Mouse (Mus musculus): ENCODE measurements around the gene Galp.
"Not testable (repeated sequence)": the region's sequence is repeated elsewhere in the genome, so short reads cannot be mapped to it uniquely, and the experiment has no call there.

Gene Galp

DNA sequence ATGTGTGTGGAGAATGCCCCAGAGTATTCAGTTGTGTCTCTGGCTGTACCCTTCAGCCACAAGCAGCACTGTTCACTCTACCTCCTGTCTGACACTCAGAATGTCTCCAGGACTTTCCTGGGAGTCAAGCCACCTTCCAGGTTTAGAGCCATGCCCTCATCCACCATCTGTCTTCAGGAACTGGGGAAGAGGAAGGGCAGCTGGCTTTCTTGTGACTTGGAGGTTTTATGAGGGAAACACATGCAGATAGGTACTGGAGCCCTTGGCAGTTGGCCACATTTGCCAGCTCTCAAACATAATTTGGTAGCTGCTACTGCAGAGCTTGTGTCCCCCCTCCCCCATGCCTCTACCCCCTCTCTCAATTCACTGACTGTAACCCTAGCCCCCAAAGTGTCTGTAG, 17.9 kb upstream of the Galp start:
- no peak for DNase-seq (ENCODE audit: low spot score)

DNA sequence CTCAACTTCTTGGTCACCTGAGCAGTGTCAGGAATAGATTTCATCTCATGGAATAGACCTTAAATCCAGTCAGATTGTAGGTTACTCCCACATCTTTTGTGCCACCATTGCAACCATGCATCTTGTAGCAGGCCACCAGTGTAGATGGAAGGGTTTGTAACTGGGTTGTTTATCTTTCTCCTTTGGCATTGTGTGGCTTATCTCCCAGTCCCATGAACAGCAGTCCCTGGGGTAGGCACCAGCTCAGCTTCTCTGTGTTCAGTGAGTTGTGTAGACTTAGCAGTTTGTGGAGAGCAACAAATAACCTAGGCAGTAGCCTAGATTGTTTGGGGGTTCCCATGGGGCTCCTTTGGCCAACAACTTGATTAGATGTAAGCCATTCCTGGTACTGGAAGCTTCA, 14.0 kb upstream of the Galp start:
- DNase-seq (ENCODE audit: low spot score): no peak

- no peak for DNase-seq (ENCODE audit: low spot score)
These were observed 13.1 kb upstream of the Galp start for GRCm38 (mm10) chr7:6183802-6184201.

DNA sequence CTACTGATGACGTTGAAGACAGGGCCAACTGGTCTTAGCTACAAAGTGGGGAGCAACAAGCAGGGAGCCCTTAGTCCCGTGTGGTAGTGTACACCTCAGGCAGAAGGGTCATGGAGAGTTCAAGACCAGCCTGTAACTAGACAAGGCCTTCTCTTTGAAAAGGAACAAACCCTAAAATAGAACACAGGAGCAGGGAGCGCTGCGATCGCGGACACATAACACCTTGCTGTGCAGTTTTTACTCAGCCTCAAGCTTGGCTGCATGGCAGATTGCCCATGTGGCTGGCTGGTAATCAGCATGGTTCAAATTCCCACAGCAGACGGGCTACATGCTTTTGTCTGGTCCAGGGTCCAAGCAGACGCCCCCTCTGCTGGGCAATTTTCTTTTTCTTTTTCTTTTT, 12.4 kb upstream of the Galp start:
- DNase-seq (ENCODE audit: low spot score): no peak

- no peak for DNase-seq (ENCODE audit: low spot score)
These were observed 11.5 kb upstream of the Galp start for GRCm38 (mm10) chr7:6185391-6185790.

DNA sequence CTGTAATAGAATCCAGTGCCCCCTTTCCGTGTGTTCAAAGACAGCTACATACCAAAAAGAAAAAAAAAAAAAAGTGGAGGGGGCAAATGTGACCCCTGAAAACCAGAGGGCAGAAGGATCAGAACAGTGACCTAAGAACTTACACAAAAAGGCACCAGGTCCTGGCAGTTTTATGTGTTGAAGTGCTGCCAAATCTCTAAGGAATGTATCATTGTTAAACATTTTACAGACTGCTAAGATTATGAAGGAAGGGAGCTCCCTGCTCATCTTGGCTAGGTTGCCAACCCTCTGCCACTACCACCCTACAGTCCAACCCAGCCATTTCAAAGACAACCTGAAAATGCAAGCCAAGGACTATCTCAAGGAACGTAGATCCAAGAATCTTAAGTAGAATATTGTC, 10.7 kb upstream of the Galp start:
- no peak for DNase-seq (ENCODE audit: low spot score)

DNA sequence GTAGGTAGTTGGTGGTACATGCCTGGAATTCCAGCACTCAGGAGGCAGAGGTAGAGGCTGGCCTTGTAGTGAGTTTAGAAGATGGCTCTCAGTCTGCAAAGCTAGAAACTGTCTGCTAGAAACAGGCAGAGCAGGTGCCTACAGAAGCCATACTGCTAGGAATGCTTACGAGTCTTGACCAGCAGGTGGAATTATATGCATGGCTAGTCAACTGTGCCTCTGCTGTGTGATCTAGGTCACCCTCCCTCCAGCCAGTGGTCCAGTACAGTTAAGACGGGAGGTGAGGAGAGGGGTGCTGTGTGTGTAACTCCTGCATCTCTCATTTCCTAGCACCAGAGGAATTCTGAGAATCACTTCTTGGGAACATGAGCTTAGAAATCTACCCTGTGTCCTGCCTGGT, 10.1 kb upstream of the Galp start:
- DNase-seq (ENCODE audit: low spot score): no peak

DNA sequence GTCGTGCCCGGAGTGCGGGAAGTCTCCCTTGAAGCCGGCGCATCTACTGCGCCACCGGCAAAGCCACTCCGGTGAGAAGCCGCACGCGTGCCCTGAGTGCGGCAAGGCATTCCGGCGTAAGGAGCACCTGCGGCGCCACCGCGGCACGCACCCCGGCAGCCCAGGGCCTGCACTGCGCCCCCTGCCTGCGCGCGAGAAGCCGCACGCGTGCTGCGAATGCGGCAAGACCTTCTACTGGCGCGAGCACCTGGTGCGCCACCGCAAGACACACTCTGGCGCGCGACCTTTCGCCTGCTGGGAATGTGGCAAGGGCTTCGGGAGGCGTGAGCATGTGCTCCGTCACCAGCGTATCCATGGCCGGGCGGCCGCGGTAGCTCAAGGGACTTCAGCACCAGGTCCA, 7.3 kb upstream of the Galp start:
- DNase-seq (ENCODE audit: low spot score): no peak

DNA sequence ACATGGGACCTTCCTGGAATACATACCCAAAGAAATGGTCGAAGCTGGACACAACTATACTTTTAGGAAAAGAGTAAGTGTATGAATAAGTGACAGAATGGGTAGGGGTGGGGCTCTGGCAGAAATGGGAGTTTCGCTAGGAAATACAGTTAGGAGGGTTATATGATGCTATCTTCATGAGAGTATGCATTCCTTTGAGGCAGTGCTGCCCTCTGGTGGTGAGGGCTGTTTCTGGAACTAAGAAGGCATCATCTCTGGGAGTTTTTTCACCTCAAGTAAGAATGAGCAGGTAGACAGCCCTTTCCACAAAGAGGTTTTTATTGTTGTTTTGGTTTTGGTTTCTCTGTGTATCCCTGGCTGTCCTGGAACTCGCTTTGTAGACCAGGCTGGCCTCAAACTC, 5.5 kb upstream of the Galp start:
- no peak for DNase-seq (ENCODE audit: low spot score)

DNA sequence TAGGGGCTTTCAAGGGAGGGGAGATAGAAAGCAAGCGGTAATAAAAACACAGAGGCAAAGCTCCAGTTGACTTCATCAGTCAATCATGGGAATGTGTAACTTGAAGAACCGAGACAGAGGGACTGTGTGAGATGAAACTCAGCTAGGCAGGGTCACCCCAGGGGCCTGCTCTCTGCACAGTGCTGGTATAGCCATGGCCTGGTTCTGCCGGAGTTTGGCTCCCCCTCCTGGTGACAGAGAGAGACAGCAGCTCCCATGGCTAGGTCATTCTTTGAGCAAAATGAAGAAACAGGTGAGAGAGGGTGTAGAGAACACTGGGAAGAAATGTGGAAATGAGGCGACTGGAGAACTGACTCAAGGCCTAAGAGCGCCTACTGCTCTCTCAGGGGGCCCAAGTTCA, 2.8 kb upstream of the Galp start:
- DNase-seq (ENCODE audit: low spot score): no peak

GRCm38 (mm10) chr7:6195777-6196176, 1.1 kb upstream of the Galp start:
- DNase-seq (ENCODE audit: low spot score): no peak

GRCm38 (mm10) chr7:6204200-6204599, 7.3 kb downstream of the Galp start:
- no peak for DNase-seq (ENCODE audit: low spot score)

- no peak for DNase-seq (ENCODE audit: low spot score)
These were observed 16.3 kb downstream of the Galp start for GRCm38 (mm10) chr7:6213144-6213543.

DNA sequence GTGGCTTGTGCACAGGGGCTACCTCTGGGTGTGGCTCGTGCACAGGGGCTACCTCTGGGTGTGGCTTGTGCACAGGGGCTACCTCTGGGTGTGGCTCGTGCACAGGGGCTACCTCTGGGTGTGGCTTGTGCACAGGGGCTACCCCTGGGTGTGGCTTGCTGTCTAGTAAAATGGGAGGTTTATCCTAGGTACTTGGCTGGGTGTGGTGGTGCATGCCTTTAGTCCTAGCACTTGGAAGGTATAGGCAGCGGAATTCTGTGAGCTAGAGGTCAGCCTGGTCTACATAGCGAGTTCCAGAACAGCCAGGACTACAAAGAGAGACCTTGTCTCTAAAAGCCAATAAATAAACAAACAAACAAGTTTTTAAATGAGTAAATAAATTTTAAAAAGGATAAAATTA, 17.8 kb downstream of the Galp start:
- not testable (repeated sequence) for DNase-seq (ENCODE audit: low spot score)

DNA sequence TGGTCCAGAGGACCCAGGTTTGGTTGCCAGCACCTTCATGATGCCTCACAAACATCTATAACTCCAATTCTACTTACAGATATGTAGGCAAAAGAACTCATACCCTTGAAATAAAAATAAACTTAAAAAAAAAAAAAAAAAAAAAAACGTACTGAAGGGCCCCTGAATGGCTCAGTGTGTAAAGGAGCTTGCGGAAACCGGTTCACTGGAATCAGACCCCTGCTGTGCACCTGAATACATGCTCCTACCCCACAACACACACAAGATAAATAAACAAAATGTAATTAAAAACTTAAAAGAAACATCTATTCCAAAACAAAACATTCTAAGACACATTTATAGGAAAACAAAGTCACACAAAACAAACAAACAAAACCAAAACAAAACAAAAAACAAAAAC, 23.3 kb downstream of the Galp start:
- no peak for DNase-seq (ENCODE audit: low spot score)

GRCm38 (mm10) chr7:6221978-6222377, 25.1 kb downstream of the Galp start, which contains the start of gene Zscan5b:
Gene Zscan5b (plus strand): TSS chr7:6222278.
- no peak for DNase-seq (ENCODE audit: low spot score)

DNA sequence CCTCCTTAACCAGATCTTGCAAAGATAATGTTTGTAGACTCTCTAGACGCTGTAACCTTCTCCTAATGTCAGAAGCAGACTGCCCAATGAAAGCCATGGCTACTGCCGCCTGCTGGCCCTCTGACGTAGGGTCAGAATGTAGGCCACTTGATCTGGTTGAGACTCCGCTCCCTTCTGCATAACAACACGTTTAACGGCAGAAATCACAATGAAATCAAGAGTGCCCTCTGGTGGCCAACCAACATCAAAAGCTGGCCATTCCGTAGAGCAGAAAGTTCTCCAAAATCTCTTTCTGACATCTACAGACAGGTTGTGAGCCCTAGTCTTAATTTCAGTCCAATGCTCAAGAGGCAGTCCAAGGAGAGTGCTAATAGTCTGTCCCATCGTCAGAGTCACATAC, 31.6 kb downstream of the Galp start:
- peak; percentile 3 for DNase-seq (ENCODE audit: low spot score)

GRCm38 (mm10) chr7:6239787-6240186, 42.9 kb downstream of the Galp start:
- DNase-seq (ENCODE audit: low spot score): no peak

- DNase-seq (ENCODE audit: low spot score): peak; percentile 4
These were observed 44.0 kb downstream of the Galp start for GRCm38 (mm10) chr7:6240841-6241425.

DNA sequence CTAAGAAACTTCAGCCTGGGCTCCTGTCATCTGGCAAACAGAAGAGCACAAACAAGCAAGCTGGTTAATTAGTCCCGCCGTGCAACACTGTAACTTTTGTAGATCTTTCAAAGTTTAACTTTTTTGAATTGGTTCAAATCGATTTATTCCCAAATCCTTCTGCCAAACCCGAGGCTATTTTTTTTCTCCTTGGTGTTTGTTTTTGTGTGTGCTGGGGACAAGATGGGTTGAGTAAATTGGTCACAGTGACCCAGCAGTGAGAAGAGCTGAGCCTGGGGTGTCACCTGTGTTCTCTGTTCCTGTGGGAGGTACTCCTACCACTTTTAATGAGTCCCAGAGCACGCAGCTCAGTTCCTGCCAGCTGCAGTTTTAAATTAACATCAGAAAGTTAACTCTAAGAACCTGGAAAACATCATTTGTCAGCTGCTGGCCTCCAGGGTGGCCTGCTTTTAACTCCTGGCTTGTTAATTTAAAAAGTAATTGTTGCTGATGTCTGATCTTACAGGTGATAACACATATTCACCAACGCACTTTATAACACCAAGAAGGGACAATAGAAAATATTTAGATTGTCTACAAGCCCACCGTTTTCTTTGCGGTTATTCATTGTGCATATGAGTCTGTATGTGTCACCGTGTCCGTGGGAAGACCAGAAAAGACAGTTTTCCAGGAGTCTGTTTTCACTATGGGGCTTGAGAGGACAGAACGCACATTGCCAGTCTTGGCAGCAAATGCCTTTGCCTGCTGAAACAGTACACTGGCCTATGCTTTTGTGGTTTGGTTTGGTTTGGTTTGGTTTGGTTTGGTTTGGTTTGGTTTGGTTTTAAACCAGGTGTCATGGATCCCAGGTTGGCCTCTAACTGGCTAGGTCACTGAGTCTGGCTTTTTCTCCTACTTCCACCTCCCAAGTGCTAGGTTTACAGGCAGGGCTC, 47.7 kb downstream of the Galp start:
- DNase-seq (ENCODE audit: low spot score): no peak

DNA sequence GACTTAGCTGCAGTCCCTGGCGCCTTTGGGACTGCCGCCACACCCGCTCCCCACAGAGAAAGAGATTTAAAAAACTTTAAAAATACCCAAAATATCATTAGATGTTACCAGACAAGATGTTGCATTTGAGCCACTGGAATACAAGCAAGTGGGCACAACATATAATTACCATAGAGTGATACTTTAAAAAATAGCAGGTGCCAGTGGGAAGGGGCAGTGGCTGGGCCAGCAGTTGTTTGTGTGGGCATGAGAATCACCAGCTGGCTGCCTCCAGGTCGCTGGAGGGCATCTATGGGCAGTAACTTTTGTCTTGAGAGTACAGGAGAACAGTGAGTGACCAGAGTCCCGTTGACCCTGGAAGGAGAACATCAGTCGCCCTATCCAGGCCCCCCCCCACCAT, 55.5 kb downstream of the Galp start, which contains the start of gene Epp13:
Gene Epp13 (plus strand): TSS at position 301 of the 400 bp plus-strand sequence.
- DNase-seq (ENCODE audit: low spot score): no peak

DNA sequence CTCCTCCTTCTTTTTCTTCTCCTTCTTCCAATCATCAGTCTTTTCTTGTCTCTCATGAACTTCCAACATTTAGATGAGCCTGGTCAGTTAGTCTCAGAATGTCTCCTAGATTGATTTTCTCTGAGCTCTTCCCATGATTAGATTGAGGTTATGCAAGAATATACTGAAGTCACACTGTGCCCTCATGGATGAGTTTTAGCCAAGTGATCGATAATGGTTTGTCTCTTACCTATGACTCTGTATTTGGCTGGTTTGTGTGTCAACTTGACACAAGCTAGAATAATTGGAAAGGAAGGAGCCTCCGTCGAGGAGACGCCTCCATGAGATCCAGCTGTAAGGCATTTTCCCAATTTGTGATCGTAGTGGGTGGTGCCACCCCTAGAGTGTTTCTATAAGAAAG, 57.6 kb downstream of the Galp start:
- DNase-seq (ENCODE audit: low spot score): no peak

- no peak for DNase-seq (ENCODE audit: low spot score)
These were observed 60.5 kb downstream of the Galp start for GRCm38 (mm10) chr7:6257386-6257785.

Data from yolk sac, embryonic 10.5 days (tissue).